10 mouse cellular contexts compared by ENCODE assay signal in genomic region chr3:20334681-20335080, GRCm38 (mm10). TPM values are rescaled to one million over a fixed set of nuclear protein-coding genes. Genes with fewer than 3 reads are reported as not detected.
DNase-seq lines count a peak whose midpoint lies in the region; ATAC-seq and TF ChIP-seq lines count a peak whose summit lies in the region.
"Had no signal": no experiment of that assay in that cellular context is flagged by ENCODE, and none has a peak within 500 bp of the region (broad histone marks: within the 10 kb centered on the region; RNA-seq: fewer than 3 reads in every experiment).

No protein-coding gene starts in this region.

- H3K9me3 ChIP-seq in forebrain, embryonic 12.5 days: no peaks in the 10 kb centered on the region
- H3K9me3 ChIP-seq: heart, embryonic 13.5 days had no signal

- no peak overlapping the region for H3K9ac ChIP-seq in forebrain, embryonic 12.5 days
- H3K9ac ChIP-seq: heart, embryonic 13.5 days had no signal

- no peaks in the 10 kb centered on the region for H3K4me1 ChIP-seq in kidney, adult 2 months (ENCODE audit: control insufficient read depth, insufficient read depth, low read length)
- no peaks in the 10 kb centered on the region for H3K4me1 ChIP-seq in lung, adult 2 months (ENCODE audit: control insufficient read depth, insufficient read depth, low read length)
- H3K4me1 ChIP-seq in forebrain, embryonic 12.5 days: no peaks in the 10 kb centered on the region
- H3K4me1 ChIP-seq: heart, embryonic 13.5 days had no signal

- peak; percentile 21; the same call in 1 of the 2 replicates for TF ChIP-seq CTCF in kidney, adult 2 months (conservative IDR thresholded peaks at IDR 0.05; ENCODE audit: insufficient read depth, insufficient read length, low read depth, low read length)
- TF ChIP-seq CTCF in lung, adult 2 months (IDR thresholded peaks at IDR 0.05; ENCODE audit: insufficient read depth, low read length): peak; percentile 38; the same call in 1 of the 2 replicates

- no peak overlapping the region for H3K27ac ChIP-seq in kidney, adult 2 months (ENCODE audit: insufficient read depth, low read depth, low read length)
- H3K27ac ChIP-seq in forebrain, embryonic 12.5 days: no peak overlapping the region
- H3K27ac ChIP-seq: heart, embryonic 13.5 days had no signal

- no peak overlapping the region for H3K4me3 ChIP-seq in kidney, adult 2 months (ENCODE audit: insufficient read depth, low read depth, low read length)
- no peak overlapping the region for H3K4me3 ChIP-seq in lung, adult 2 months (replicated peaks; ENCODE audit: extremely low read depth, low read depth, low read length)
- H3K4me3 ChIP-seq in forebrain, embryonic 12.5 days (replicated peaks): no peak overlapping the region
- H3K4me3 ChIP-seq: heart, embryonic 13.5 days had no signal

- no peak for TF ChIP-seq POLR2A in kidney, adult 2 months (IDR thresholded peaks at IDR 0.05; ENCODE audit: low read depth, low read length)
- TF ChIP-seq POLR2A in lung, adult 2 months (IDR thresholded peaks at IDR 0.05; ENCODE audit: borderline replicate concordance, extremely low read depth, low read depth, low read length): no peak

- no peak for DNase-seq in kidney, adult 2 months
- DNase-seq in kidney, adult 18-20 months: no peak
- DNase-seq in CD4-positive, CD25-positive, alpha-beta regulatory T cell, adult 2 months (ENCODE audit: low read depth, low spot score): peak; percentile 68
- peak; percentile 25 to 40 for DNase-seq in adrenal gland, adult 18-20 months (ENCODE audit: low spot score in 2 of 2)
- DNase-seq in lung, adult 2 months: peak; percentile 10
- no peak for DNase-seq in testis, postnatal 10 days (ENCODE audit: low spot score)
- DNase-seq in adipocyte (ENCODE audit: low spot score): no peak

- ATAC-seq in forebrain, embryonic 12.5 days (ENCODE audit: low FRiP score): no peak

- WGBS in kidney, adult 2 months: 69% methylated on average over 5 of the region's 5 CpGs
- 59% methylated on average over 5 of the region's 5 CpGs for WGBS in lung, adult 2 months
- 66% methylated on average over 5 of the region's 5 CpGs for WGBS in forebrain, embryonic 12.5 days

- H3K36me3 ChIP-seq in kidney, adult 2 months (ENCODE audit: control insufficient read depth, insufficient read depth, low read length): no peaks in the 10 kb centered on the region
- H3K36me3 ChIP-seq in forebrain, embryonic 12.5 days (replicated peaks): no peaks in the 10 kb centered on the region
- H3K36me3 ChIP-seq: heart, embryonic 13.5 days had no signal

- no peak overlapping the region for H3K4me2 ChIP-seq in forebrain, embryonic 12.5 days
- H3K4me2 ChIP-seq: heart, embryonic 13.5 days had no signal

- H3K27me3 ChIP-seq in kidney, adult 2 months (replicated peaks; ENCODE audit: control insufficient read depth, insufficient read depth, low read length): no peaks in the 10 kb centered on the region
- no peaks in the 10 kb centered on the region for H3K27me3 ChIP-seq in forebrain, embryonic 12.5 days
- H3K27me3 ChIP-seq: heart, embryonic 13.5 days had no signal

RNA-seq across cellular contexts. Expression of gene Agtr1b, which starts 32.3 kb away (rescaled TPM):
- polyA plus RNA-seq in kidney, adult 2 months (2012; rRNA removed): 0.05 and 0.10 TPM in 2 replicates
- total RNA-seq in adrenal gland, adult 18-20 months (2021): 1 to 10 TPM; 8.3 to 9.3 TPM
- 0.41 and 0.51 TPM in 2 replicates for polyA plus RNA-seq in lung, adult 2 months (2012; rRNA removed)
- not detected in 2 replicates for polyA plus RNA-seq in forebrain, embryonic 12.5 days (2016; fragmentation: Nextera tagmentation; extraction: Ambion mirVana)
- polyA plus RNA-seq: spleen, adult 2 months had no signal

RNA-seq across cellular contexts. Expression of gene Cpb1, which starts 59.1 kb away (rescaled TPM):
- polyA plus RNA-seq in kidney, adult 2 months (2012; rRNA removed): 0.05 TPM in 1 of 2 replicates, not detected in the other
- 1 to 10 TPM; 5.3 to 6.2 TPM for total RNA-seq in adrenal gland, adult 18-20 months (2021)
- 0.19 and 0.66 TPM in 2 replicates for polyA plus RNA-seq in lung, adult 2 months (2012; rRNA removed)
- not detected in 2 replicates for polyA plus RNA-seq in forebrain, embryonic 12.5 days (2016; fragmentation: Nextera tagmentation; extraction: Ambion mirVana)

Comparison
In these comparisons a context has a peak if more than half of its experiments do, and no peak if none do; other contexts are left out.
1. DNase-seq: peak in CD4-positive, CD25-positive, alpha-beta regulatory T cell, adult 2 months (single experiment), adrenal gland, adult 18-20 months (2 of 2) and lung, adult 2 months (single experiment); none in kidney, adult 2 months (single experiment), kidney, adult 18-20 months (single experiment), testis, postnatal 10 days (single experiment) and adipocyte (single experiment).